Mouse (Mus musculus): ENCODE measurements around the gene Cacng8.

- TF ChIP-seq GATA1 (IDR thresholded peaks at IDR 0.05; ENCODE audit: borderline replicate concordance, low read length) (no peak), FLI1 (IDR thresholded peaks at IDR 0.05; ENCODE audit: low read length) (no peak)
These were observed 72.8 kb downstream of the Cacng8 start for GRCm38 (mm10) chr7:3463306-3463705.

Measured in megakaryocyte, embryonic 14.5 days (primary cell).